Mouse (Mus musculus) spleen, adult 2 months (tissue): Measurements from ENCODE around the gene Serpina1a. TPM values are rescaled to one million over a fixed set of nuclear protein-coding genes. Genes with fewer than 3 reads are reported as not detected.
"Not testable (repeated sequence)": the region's sequence is repeated elsewhere in the genome, so short reads cannot be mapped to it uniquely, and the experiment has no call there.

ENCODE experiments used
- DNase-seq, 2 experiments: peaks; one replicate each; pipeline versions ENCODE4 v3.0.0 to v3.0.0-alpha.2; 2012 to 2021; ENCODE audit warnings: low spot score in 2 of 2, low read depth in 1 of 2
- H3K27ac ChIP-seq: fragments of 200-500 bp; 2 replicates; pipeline ENCODE4 v1.5.1; 2012; ENCODE audit warnings: low read length, inconsistent platforms; ENCODE audit not compliant: insufficient read depth
- H3K27me3 ChIP-seq: fragments of 200-500 bp; 2 replicates; pipeline ENCODE4 v1.6.1; 2012; ENCODE audit warnings: mild to moderate bottlenecking, moderate library complexity, low read length, inconsistent platforms; ENCODE audit not compliant: control insufficient read depth, insufficient read depth
- H3K36me3 ChIP-seq: fragments of 200-500 bp; 2 replicates; pipeline ENCODE4 v1.6.1; 2012; ENCODE audit warnings: mild to moderate bottlenecking, low read length, inconsistent platforms; ENCODE audit not compliant: control insufficient read depth, insufficient read depth
- H3K4me1 ChIP-seq: fragments of 200-500 bp; 2 replicates; pipeline ENCODE4 v1.6.1; 2011; ENCODE audit warnings: inconsistent platforms; ENCODE audit not compliant: control insufficient read depth, insufficient read depth, insufficient read length
- H3K4me3 ChIP-seq: fragments of 200-500 bp; 2 replicates; pipeline ENCODE4 v1.5.1; 2011; ENCODE audit warnings: mild to moderate bottlenecking, inconsistent platforms; ENCODE audit not compliant: insufficient read depth, insufficient read length; ENCODE audit errors: extremely low read depth
- WGBS: fragments of 180-500 bp; shearing (Covaris S2); methylation state at CpG from one replicate; pipeline ENCODE4 v1.1.7; 2018; 5-methylcytosine and 5-hydroxymethylcytosine counted together
- polyA plus RNA-seq: library from polyadenylated mRNA; depleted of rRNA; stranded (reverse); fragments of >200 nt; gene quantifications from 2 replicates; pipeline ENCODE4 v1.2.3, GENCODE M21; 2012; rRNA removed

Gene Serpina1a
- polyA plus RNA-seq, 1 experiment: 0.64 TPM

DNA sequence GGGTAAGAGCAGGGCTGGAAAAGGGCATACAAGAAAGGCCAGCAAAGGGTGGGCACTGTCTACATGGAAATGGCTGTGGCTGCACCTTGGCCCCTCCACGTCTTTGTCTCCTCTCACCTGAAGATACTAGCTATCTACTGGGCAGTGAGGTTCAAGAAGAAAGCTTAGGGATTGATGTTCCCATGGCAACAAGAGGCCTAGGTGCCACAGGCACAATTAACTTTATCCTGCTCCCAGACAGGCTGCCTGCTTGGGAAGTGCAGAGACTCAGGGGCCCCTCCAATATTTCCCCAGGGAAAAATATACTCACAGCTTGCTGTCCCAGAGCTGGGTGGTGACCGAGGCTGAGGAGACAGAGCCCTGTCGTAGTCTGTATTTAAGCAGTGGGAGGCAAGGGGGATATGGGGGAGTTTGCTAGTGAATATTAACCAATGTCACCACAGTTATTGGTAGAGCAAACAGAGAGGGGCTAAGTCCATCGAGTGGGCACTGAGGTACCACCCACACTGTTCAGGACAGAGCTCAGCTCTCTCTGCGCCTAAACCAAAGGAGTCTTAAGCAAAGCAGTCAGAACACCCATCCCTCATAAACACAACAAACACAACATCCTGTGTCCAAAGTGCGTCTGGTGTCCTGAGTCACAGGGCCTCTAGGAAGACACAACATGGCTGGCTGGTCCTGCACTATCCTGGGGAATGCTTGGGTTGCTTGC, 35.5 kb downstream of the Serpina1a start:
- not testable (repeated sequence) for H3K4me3 ChIP-seq, H3K27ac ChIP-seq, DNase-seq, H3K36me3 ChIP-seq, H3K4me1 ChIP-seq, H3K27me3 ChIP-seq
- 79% methylated on average over 6 of the region's 6 CpGs for WGBS

DNA sequence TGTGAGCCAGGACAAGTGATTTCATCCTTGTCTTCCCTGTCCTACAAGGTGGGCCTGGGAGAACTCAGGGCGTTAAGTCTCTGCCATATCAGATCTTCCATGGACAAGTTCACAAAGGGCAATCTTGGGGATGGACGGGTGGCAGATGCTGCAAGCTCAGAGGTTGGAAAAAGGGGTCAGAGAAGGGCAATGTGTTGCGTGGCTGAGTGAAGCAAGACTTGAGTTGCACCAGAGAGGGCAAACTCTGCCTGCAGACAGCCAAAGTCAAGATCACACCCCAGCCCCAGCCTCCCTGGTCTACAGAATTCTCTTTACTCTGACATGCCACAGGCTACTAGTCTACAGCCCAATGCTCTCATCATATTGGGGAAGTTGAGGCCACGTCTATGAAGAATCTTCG, 39.5 kb downstream of the Serpina1a start:
- H3K27ac ChIP-seq, H3K27me3 ChIP-seq, DNase-seq: not testable (repeated sequence)

More for the DNA sequence above, 39.5 kb downstream of the Serpina1a start:
- not testable (repeated sequence) for H3K36me3 ChIP-seq, H3K4me1 ChIP-seq, H3K4me3 ChIP-seq
- 80% methylated on average over 5 of the region's 5 CpGs for WGBS

Other genes with a start within 250 kb of the Serpina1a start
- gene Serpina10, start 232.1 kb downstream of the Serpina1a start, polyA plus RNA-seq: 0.47 and 0.76 TPM in 2 replicates
- gene Serpina6, start 206.3 kb downstream of the Serpina1a start, polyA plus RNA-seq: not detected in 2 replicates
- gene Serpina16, start 187.4 kb downstream of the Serpina1a start, polyA plus RNA-seq: not detected in 2 replicates
- gene Serpina1f, start 168.0 kb downstream of the Serpina1a start, polyA plus RNA-seq: 0.05 TPM in 1 of 2 replicates, not detected in the other
- gene Serpina1d, start 90.0 kb downstream of the Serpina1a start, polyA plus RNA-seq: 0.46 and 0.65 TPM in 2 replicates
- 2.2 and 19.8 TPM in 2 replicates for gene Serpina1b, start 33.2 kb downstream of the Serpina1a start, polyA plus RNA-seq
- gene Serpina1c, start 41.3 kb upstream of the Serpina1a start, polyA plus RNA-seq: 0.90 and 6.6 TPM in 2 replicates
- gene Serpina1e, start 95.4 kb upstream of the Serpina1a start, polyA plus RNA-seq: 0.67 and 1.0 TPM in 2 replicates
- 0.49 and 0.87 TPM in 2 replicates for gene Serpina11, start 126.4 kb upstream of the Serpina1a start, polyA plus RNA-seq
- gene Serpina9, start 150.2 kb upstream of the Serpina1a start, polyA plus RNA-seq: 0.13 TPM in 1 of 2 replicates, not detected in the other
- 0.02 and 0.04 TPM in 2 replicates for gene Serpina12, start 180.9 kb upstream of the Serpina1a start, polyA plus RNA-seq
- gene Serpina5, start 237.6 kb upstream of the Serpina1a start, polyA plus RNA-seq: not detected in 2 replicates
- not detected in 2 replicates for gene Serpina3a, start 249.2 kb upstream of the Serpina1a start, polyA plus RNA-seq